Mouse (Mus musculus) stomach, postnatal 0 days (tissue): ENCODE measurements at regions not wholly inside any gene's neighbourhood (a gene's known extent, or its start where the extent isn't known, plus 50 kb on each side); places are given as distances from the start of the nearest gene placed in this dataset.

Source experiments
- ATAC-seq: fragments of 200-750 bp; cut with Nextera tagmentation; 2 replicates; pipeline ENCODE4 v1.8.0; 2017; ENCODE audit not compliant: low FRiP score, low TSS enrichment
- DNase-seq: peaks from one replicate; pipeline ENCODE4 v3.0.0-alpha.2; 2016; ENCODE audit warnings: low spot score
- H3K27ac ChIP-seq: fragments of 300-500 bp; sonication (generic); replicated peaks from 2 replicates; pipeline ENCODE4 v1.5.1; 2014; ENCODE audit warnings: mild to moderate bottlenecking, control low read depth
- H3K27me3 ChIP-seq: fragments of 300-500 bp; sonication (generic); 2 replicates; pipeline ENCODE4 v1.6.1; 2014; ENCODE audit warnings: low read length; ENCODE audit not compliant: control insufficient read depth, insufficient read depth
- H3K36me3 ChIP-seq: fragments of 300-500 bp; sonication (generic); 2 replicates; pipeline ENCODE4 v1.6.1; 2014; ENCODE audit warnings: low read length, mixed read lengths; ENCODE audit not compliant: control insufficient read depth, insufficient read depth
- H3K4me1 ChIP-seq: fragments of 300-500 bp; sonication (generic); replicated peaks from 2 replicates; pipeline ENCODE4 v1.6.1; 2014; ENCODE audit warnings: antibody characterized with exemption; ENCODE audit not compliant: control insufficient read depth, insufficient read depth
- H3K4me2 ChIP-seq: fragments of 300-500 bp; sonication (generic); replicated peaks from 2 replicates; pipeline ENCODE4 v1.6.1; 2014; ENCODE audit warnings: low read depth, mild to moderate bottlenecking, control low read depth, moderate library complexity
- H3K4me3 ChIP-seq: fragments of 300-500 bp; sonication (generic); 2 replicates; pipeline ENCODE4 v1.5.1; 2014; ENCODE audit warnings: low read depth, low read length, control low read depth
- H3K9ac ChIP-seq: fragments of 300-500 bp; sonication (generic); 2 replicates; pipeline ENCODE4 v1.6.1; 2014; ENCODE audit warnings: mild to moderate bottlenecking, low read length, control low read depth, mixed read lengths
- H3K9me3 ChIP-seq: fragments of 300-500 bp; sonication (generic); 2 replicates; pipeline ENCODE4 v1.6.1; 2016; ENCODE audit warnings: low read length; ENCODE audit not compliant: control insufficient read depth
- CTCF ChIP-seq: IDR thresholded peaks from 2 replicates; pipeline ENCODE4 v1.5.1; 2016; ENCODE audit warnings: antibody characterized with exemption, low read depth, mild to moderate bottlenecking, moderate library complexity
- EP300 ChIP-seq: optimal IDR thresholded peaks from 2 replicates; pipeline ENCODE3; 2016; ENCODE audit warnings: antibody characterized with exemption
- WGBS: fragments of 180-500 bp; shearing (Covaris S2); extraction: QIAGEN DNeasy Blood & Tissue Kit; methylation state at CpG from one replicate; pipeline ENCODE4 v1.1.7; 2014; 5-methylcytosine and 5-hydroxymethylcytosine counted together

GRCm38 (mm10) chr16:74712515-74712914 lies 300.9 kb upstream of the Robo2 start:
- Histone ChIP-seq H3K9me3 (no peaks in the 10 kb centered on the region), H3K36me3 (no peaks in the 10 kb centered on the region), H3K27ac (no peak overlapping the region), H3K4me1 (no peaks in the 10 kb centered on the region), H3K27me3 (no peaks in the 10 kb centered on the region), H3K4me3 (no peak overlapping the region), H3K9ac (no peak overlapping the region), H3K4me2 (no peak overlapping the region)
- ATAC-seq (no peak), DNase-seq (no peak)
- WGBS, result 47% methylated on average over 6 of the region's 6 CpGs
- TF ChIP-seq EP300 (no peak), CTCF (no peak)

GRCm38 (mm10) chr16:74702067-74702466 lies 290.4 kb upstream of the Robo2 start:
- 67% methylated on average over 3 of the region's 3 CpGs for WGBS
- no peak for ATAC-seq
- no peak overlapping the region for H3K27ac ChIP-seq

GRCm38 (mm10) chr16:74683371-74683770 lies 271.7 kb upstream of the Robo2 start:
- WGBS, result 29% methylated on average over 3 of the region's 3 CpGs
- H3K36me3 ChIP-seq, result no peaks in the 10 kb centered on the region
- no peak for DNase-seq
- no peaks in the 10 kb centered on the region for H3K9me3 ChIP-seq
- H3K27me3 ChIP-seq, result no peaks in the 10 kb centered on the region
- H3K27ac ChIP-seq, result no peak overlapping the region
- ATAC-seq, result no peak
- H3K9ac ChIP-seq, result no peak overlapping the region
- H3K4me2 ChIP-seq, result no peak overlapping the region
- H3K4me3 ChIP-seq, result no peak overlapping the region
- no peaks in the 10 kb centered on the region for H3K4me1 ChIP-seq
- peak; percentile 74 for TF ChIP-seq CTCF
- TF ChIP-seq EP300, result no peak

More at GRCm38 (mm10) chr16:74702067-74702466, 290.4 kb upstream of the Robo2 start:
- no peak for TF ChIP-seq EP300
- TF ChIP-seq CTCF, result no peak
- no peaks in the 10 kb centered on the region for H3K27me3 ChIP-seq
- H3K9me3 ChIP-seq, result no peaks in the 10 kb centered on the region
- no peak for DNase-seq
- no peak overlapping the region for H3K4me3 ChIP-seq
- no peaks in the 10 kb centered on the region for H3K4me1 ChIP-seq
- no peaks in the 10 kb centered on the region for H3K36me3 ChIP-seq
- H3K9ac ChIP-seq, result no peak overlapping the region
- no peak overlapping the region for H3K4me2 ChIP-seq

GRCm38 (mm10) chr16:74675586-74675985 lies 264.0 kb upstream of the Robo2 start:
- H3K4me1 ChIP-seq, result no peaks in the 10 kb centered on the region

GRCm38 (mm10) chr16:74671466-74671865 lies 259.8 kb upstream of the Robo2 start:
- DNase-seq (no peak), ATAC-seq (no peak)
- no peaks in the 10 kb centered on the region for H3K36me3 ChIP-seq
- WGBS, result 87% methylated on average over 3 of the region's 3 CpGs
- no peaks in the 10 kb centered on the region for H3K9me3 ChIP-seq
- H3K27me3 ChIP-seq, result no peaks in the 10 kb centered on the region
- no peak overlapping the region for H3K4me3 ChIP-seq
- H3K4me2 ChIP-seq, result no peak overlapping the region
- no peak overlapping the region for H3K9ac ChIP-seq
- H3K27ac ChIP-seq, result no peak overlapping the region
- TF ChIP-seq CTCF (no peak), EP300 (no peak)
- H3K4me1 ChIP-seq, result no peaks in the 10 kb centered on the region

More at GRCm38 (mm10) chr16:74675586-74675985, 264.0 kb upstream of the Robo2 start:
- Histone ChIP-seq H3K9ac (no peak overlapping the region), H3K4me2 (no peak overlapping the region), H3K9me3 (no peaks in the 10 kb centered on the region), H3K27ac (no peak overlapping the region), H3K4me3 (no peak overlapping the region), H3K27me3 (no peaks in the 10 kb centered on the region), H3K36me3 (no peaks in the 10 kb centered on the region)
- ATAC-seq (no peak), DNase-seq (no peak)
- TF ChIP-seq CTCF, result no peak
- no peak for TF ChIP-seq EP300

GRCm38 (mm10) chr16:74664337-74664736 lies 252.7 kb upstream of the Robo2 start:
- H3K36me3 ChIP-seq, result no peaks in the 10 kb centered on the region
- H3K9me3 ChIP-seq, result no peaks in the 10 kb centered on the region
- no peak overlapping the region for H3K4me2 ChIP-seq
- no peak for ATAC-seq
- no peaks in the 10 kb centered on the region for H3K27me3 ChIP-seq
- H3K27ac ChIP-seq, result no peak overlapping the region
- no peak for DNase-seq
- no peak overlapping the region for H3K4me3 ChIP-seq
- no peak for TF ChIP-seq CTCF
- no peak for TF ChIP-seq EP300
- no peaks in the 10 kb centered on the region for H3K4me1 ChIP-seq
- 31% methylated on average over 1 of the region's 1 CpGs for WGBS
- no peak overlapping the region for H3K9ac ChIP-seq
